In the genomic region with DNA sequence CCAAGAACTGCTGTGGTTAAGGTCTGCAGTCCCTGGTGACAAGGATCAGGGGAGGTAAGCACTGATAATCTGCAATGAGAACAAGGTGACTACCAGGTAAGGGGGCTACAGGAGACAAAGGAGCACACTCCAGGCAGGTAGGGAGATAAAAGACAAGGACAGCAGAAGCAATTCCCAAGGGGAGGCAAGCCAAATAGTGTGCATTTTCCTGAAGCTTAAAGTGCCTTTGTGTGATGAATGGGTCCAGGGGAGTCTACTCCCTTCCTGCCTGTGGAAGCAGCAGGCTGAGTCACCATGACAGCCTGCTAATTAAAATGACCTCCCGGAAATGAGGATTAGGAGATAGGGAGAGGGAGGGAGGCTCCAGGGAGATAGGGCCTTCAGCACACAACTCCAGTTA, we compare ENCODE assay signal across 9 mouse cellular contexts. TPM values are rescaled to one million over a fixed set of nuclear protein-coding genes. Genes with fewer than 3 reads are reported as not detected.
DNase-seq lines count a peak whose midpoint lies in the region; ATAC-seq and TF ChIP-seq lines count a peak whose summit lies in the region.
"Had no signal": no experiment of that assay in that cellular context is flagged by ENCODE, and none has a peak within 500 bp of the region (broad histone marks: within the 10 kb centered on the region; RNA-seq: fewer than 3 reads in every experiment).

No protein-coding gene starts in this region.

- WGBS in embryonic facial prominence, embryonic 10.5 days = 6% methylated on average over 1 of the region's 1 CpGs
- 42% methylated on average over 1 of the region's 1 CpGs for WGBS in hindbrain, embryonic 11.5 days
- WGBS in liver, embryonic 13.5 days (ENCODE audit: insufficient replicate concordance) = 30% methylated on average over 1 of the region's 1 CpGs
- 6% methylated on average over 1 of the region's 1 CpGs for WGBS in stomach, embryonic 14.5 days

- ATAC-seq in hindbrain, embryonic 11.5 days (ENCODE audit: low FRiP score) = no peak
- ATAC-seq in liver, embryonic 13.5 days (ENCODE audit: low read depth) = peak; percentile 64
- peak; percentile 70; the same call in 1 of the 2 replicates for ATAC-seq in stomach, embryonic 14.5 days (ENCODE audit: insufficient number of reproducible peaks, insufficient read depth, low FRiP score, low read depth)

- H3K4me2 ChIP-seq in hindbrain, embryonic 11.5 days (replicated peaks; ENCODE audit: low read depth, low read length) = no peak overlapping the region
- no peak overlapping the region for H3K4me2 ChIP-seq in liver, embryonic 13.5 days
- no peak overlapping the region for H3K4me2 ChIP-seq in stomach, embryonic 14.5 days (replicated peaks; ENCODE audit: low read depth, low read length)

- in situ Hi-C loops in ES-E14 (cut with MboI; ENCODE audit: low sequenced_read_pairs in 2 of 2, unreplicated experiment in 2 of 2) = no loop called here

- DNase-seq in ES-E14 (ENCODE audit: low read depth, low spot score) = no peak
- no peak for DNase-seq in embryonic facial prominence, embryonic 10.5 days (ENCODE audit: low spot score)
- peak; percentile 21 for DNase-seq in hindbrain, embryonic 11.5 days (ENCODE audit: low spot score)
- no peak for DNase-seq in liver, embryonic 13.5 days
- DNase-seq in urinary bladder, postnatal 4 days (ENCODE audit: low spot score in 2 of 2) = no peak
- DNase-seq in gastrocnemius, postnatal 4 days (ENCODE audit: low spot score in 2 of 2) = no peak
- DNase-seq in ovary, postnatal 14 days (ENCODE audit: low spot score) = no peak

- H3K27me3 ChIP-seq in embryonic facial prominence, embryonic 10.5 days (replicated peaks; ENCODE audit: low read depth, poor library complexity, severe bottlenecking) = no peaks in the 10 kb centered on the region
- H3K27me3 ChIP-seq in hindbrain, embryonic 11.5 days (ENCODE audit: control insufficient read depth, insufficient read depth, low read length) = no peaks in the 10 kb centered on the region
- H3K27me3 ChIP-seq in liver, embryonic 13.5 days = no peaks in the 10 kb centered on the region
- H3K27me3 ChIP-seq in stomach, embryonic 14.5 days (ENCODE audit: control insufficient read depth, insufficient read depth, low read length) = no peaks in the 10 kb centered on the region

- no peaks in the 10 kb centered on the region for H3K9me3 ChIP-seq in ES-E14 (ENCODE audit: control insufficient read depth, insufficient read depth, low read depth, low read length)
- H3K9me3 ChIP-seq in embryonic facial prominence, embryonic 10.5 days = no peaks in the 10 kb centered on the region
- H3K9me3 ChIP-seq in hindbrain, embryonic 11.5 days (ENCODE audit: control insufficient read depth, low read length) = no peaks in the 10 kb centered on the region
- no peaks in the 10 kb centered on the region for H3K9me3 ChIP-seq in liver, embryonic 13.5 days (replicated peaks)
- no peaks in the 10 kb centered on the region for H3K9me3 ChIP-seq in stomach, embryonic 14.5 days (ENCODE audit: control insufficient read depth, low read depth, low read length)

- H3K36me3 ChIP-seq in ES-E14 (ENCODE audit: control insufficient read depth, insufficient read depth, low read length, poor library complexity, severe bottlenecking) = no peaks in the 10 kb centered on the region
- no peaks in the 10 kb centered on the region for H3K36me3 ChIP-seq in embryonic facial prominence, embryonic 10.5 days (replicated peaks)
- no peaks in the 10 kb centered on the region for H3K36me3 ChIP-seq in hindbrain, embryonic 11.5 days (ENCODE audit: control insufficient read depth, insufficient read depth, low read length)
- no peaks in the 10 kb centered on the region for H3K36me3 ChIP-seq in liver, embryonic 13.5 days
- H3K36me3 ChIP-seq in stomach, embryonic 14.5 days (ENCODE audit: control insufficient read depth, insufficient read depth, low read length) = no peaks in the 10 kb centered on the region

- no peak overlapping the region for H3K27ac ChIP-seq in ES-E14 (ENCODE audit: insufficient read depth, low read depth, low read length, poor library complexity, severe bottlenecking)
- peak overlapping the region; percentile 35; the same call in 1 of the 2 replicates for H3K27ac ChIP-seq in embryonic facial prominence, embryonic 10.5 days (replicated peaks)
- no peak overlapping the region for H3K27ac ChIP-seq in hindbrain, embryonic 11.5 days (ENCODE audit: low read depth, low read length)
- H3K27ac ChIP-seq in liver, embryonic 13.5 days = peak overlapping the region; percentile 50; the same call in 1 of the 2 replicates
- H3K27ac ChIP-seq in stomach, embryonic 14.5 days (ENCODE audit: low read length) = peak overlapping the region; percentile 82
- H3K27ac ChIP-seq: liver, embryonic 14.5 days had no signal

- no peak overlapping the region for H3K9ac ChIP-seq in ES-E14 (ENCODE audit: insufficient read depth, low read depth, low read length, poor library complexity, severe bottlenecking)
- no peak overlapping the region for H3K9ac ChIP-seq in hindbrain, embryonic 11.5 days (ENCODE audit: low read depth, low read length)
- H3K9ac ChIP-seq in liver, embryonic 13.5 days = no peak overlapping the region
- H3K9ac ChIP-seq in stomach, embryonic 14.5 days (replicated peaks; ENCODE audit: low read depth, low read length) = no peak overlapping the region
- H3K9ac ChIP-seq: liver, embryonic 14.5 days had no signal

- H3K4me1 ChIP-seq in ES-E14 (ENCODE audit: control insufficient read depth in 2 of 2, insufficient read depth in 2 of 2, low read length in 2 of 2, poor library complexity in 1 of 2) = peaks cover 0 to 3% of the 10 kb centered on the region in 2 experiments; a peak in 2 of 4 replicates
- H3K4me1 ChIP-seq in embryonic facial prominence, embryonic 10.5 days = peaks cover 15% of the 10 kb centered on the region
- H3K4me1 ChIP-seq in hindbrain, embryonic 11.5 days (replicated peaks; ENCODE audit: control insufficient read depth, insufficient read depth, low read length) = no peaks in the 10 kb centered on the region
- H3K4me1 ChIP-seq in liver, embryonic 13.5 days (replicated peaks) = peaks cover 16% of the 10 kb centered on the region
- H3K4me1 ChIP-seq in stomach, embryonic 14.5 days (ENCODE audit: control insufficient read depth, insufficient read depth, low read length) = peaks cover 13% of the 10 kb centered on the region

- no peak overlapping the region for H3K4me3 ChIP-seq in ES-E14 (ENCODE audit: insufficient read depth in 1 of 2, low read depth in 1 of 2, low read length in 2 of 2, poor library complexity in 1 of 2, severe bottlenecking in 1 of 2)
- no peak overlapping the region for H3K4me3 ChIP-seq in embryonic facial prominence, embryonic 10.5 days
- H3K4me3 ChIP-seq in hindbrain, embryonic 11.5 days (ENCODE audit: low read depth, low read length) = no peak overlapping the region
- H3K4me3 ChIP-seq in liver, embryonic 13.5 days (replicated peaks) = no peak overlapping the region
- H3K4me3 ChIP-seq in stomach, embryonic 14.5 days (ENCODE audit: low read depth, low read length) = no peak overlapping the region

TF ChIP-seq in ES-E14, 5 proteins besides CTCF, POLR2A, EP300 and RAD21:
- TF ChIP-seq ZNF384 (IDR thresholded peaks at IDR 0.05; ENCODE audit: low read depth, low read length) (no peak), MAFK (IDR thresholded peaks at IDR 0.05; ENCODE audit: insufficient read depth, low read depth, low read length) (peak; percentile 75), HCFC1 (IDR thresholded peaks at IDR 0.05; ENCODE audit: borderline replicate concordance, insufficient read depth, low read length) (no peak), CHD2 (IDR thresholded peaks at IDR 0.05; ENCODE audit: low read depth, low read length) (no peak), ZC3H11A (IDR thresholded peaks at IDR 0.05; ENCODE audit: borderline replicate concordance, low read depth, low read length) (no peak)

RNA-seq across cellular contexts. Expression of a gene that starts 56.1 kb away (rescaled TPM):
- 8.1 and 9.0 TPM in 2 replicates for total RNA-seq in ES-E14 (2012; rRNA removed)
- polyA plus RNA-seq in embryonic facial prominence, embryonic 10.5 days (2016; fragmentation: Nextera tagmentation; extraction: Ambion mirVana) = 23.9 and 25.3 TPM in 2 replicates
- polyA plus RNA-seq in hindbrain, embryonic 11.5 days (2014; fragmentation: Nextera tagmentation; extraction: Ambion mirVana) = 26.4 and 30.2 TPM in 2 replicates
- 3.3 and 5.2 TPM in 2 replicates for polyA plus RNA-seq in liver, embryonic 13.5 days (2015; fragmentation: Nextera tagmentation; extraction: Ambion mirVana)
- 27.2 and 30.8 TPM in 2 replicates for polyA plus RNA-seq in stomach, embryonic 14.5 days (2014; fragmentation: Nextera tagmentation; extraction: Ambion mirVana)
- 10 to 100 TPM; 15.5 to 19.8 TPM for total RNA-seq in gastrocnemius, postnatal 4 days (2021)

Comparison
In these comparisons a context has a peak if more than half of its experiments do, and no peak if none do; other contexts are left out.
1. H3K27ac ChIP-seq: peak in embryonic facial prominence, embryonic 10.5 days (single experiment), liver, embryonic 13.5 days (single experiment) and stomach, embryonic 14.5 days (single experiment); none in ES-E14 (single experiment) and hindbrain, embryonic 11.5 days (single experiment).